Mouse (Mus musculus) embryonic facial prominence, embryonic 13.5 days (tissue): ENCODE results near the gene Ctc1. TPM values are rescaled to one million over a fixed set of nuclear protein-coding genes. Genes with fewer than 3 reads are reported as not detected.
"Not testable (repeated sequence)": the region's sequence is repeated elsewhere in the genome, so short reads cannot be mapped to it uniquely, and the experiment has no call there.

Experiments used
- ATAC-seq: fragments of 200-750 bp; cut with Nextera tagmentation; 2 replicates; pipeline ENCODE4 v1.8.0; 2017; ENCODE audit warnings: low read depth; ENCODE audit not compliant: insufficient number of reproducible peaks, insufficient read depth, low FRiP score, low TSS enrichment
- H3K27ac ChIP-seq: fragments of 300-500 bp; sonication (generic); 2 replicates; pipeline ENCODE4 v1.5.1; 2015; ENCODE audit warnings: moderate library complexity, mild to moderate bottlenecking, inconsistent platforms
- H3K27me3 ChIP-seq: fragments of 300-500 bp; sonication (generic); 2 replicates; pipeline ENCODE4 v1.6.1; 2015; ENCODE audit warnings: mild to moderate bottlenecking, inconsistent platforms
- H3K36me3 ChIP-seq: fragments of 300-500 bp; sonication (generic); 2 replicates; pipeline ENCODE4 v1.6.1; 2015; ENCODE audit warnings: mild to moderate bottlenecking, inconsistent platforms
- H3K4me1 ChIP-seq: fragments of 300-500 bp; sonication (generic); 2 replicates; pipeline ENCODE4 v1.6.1; 2015; ENCODE audit warnings: inconsistent platforms
- H3K4me2 ChIP-seq: fragments of 300-500 bp; sonication (generic); 2 replicates; pipeline ENCODE4 v1.6.1; 2015; ENCODE audit warnings: moderate library complexity, mild to moderate bottlenecking, inconsistent platforms
- H3K4me3 ChIP-seq: fragments of 300-500 bp; sonication (generic); 2 replicates; pipeline ENCODE4 v1.5.1; 2015; ENCODE audit warnings: mild to moderate bottlenecking, inconsistent platforms
- H3K9ac ChIP-seq: fragments of 300-500 bp; sonication (generic); 2 replicates; pipeline ENCODE4 v1.6.1; 2015; ENCODE audit warnings: mild to moderate bottlenecking, inconsistent platforms
- H3K9me3 ChIP-seq: fragments of 300-500 bp; sonication (generic); 2 replicates; pipeline ENCODE4 v1.6.1; 2016; ENCODE audit warnings: inconsistent platforms
- WGBS: fragments of 180-500 bp; shearing (Covaris S2); methylation state at CpG from one replicate; pipeline ENCODE4 v1.1.7; 2015; ENCODE audit warnings: mixed read lengths; 5-methylcytosine and 5-hydroxymethylcytosine counted together
- polyA plus RNA-seq: library from polyadenylated mRNA; unstranded; fragments of >200 nt; fragmentation: Nextera tagmentation; extraction: Ambion mirVana; gene quantifications from 2 replicates; pipeline ENCODE4 v1.2.1, GENCODE M21; 2015

Ctc1 gene
- polyA plus RNA-seq, result 53.5 and 55.8 TPM in 2 replicates

GRCm38 (mm10) chr11:69015644-69016441 lies at the start of gene Ctc1:
Gene Ctc1 (plus strand): TSS chr11:69015911.
- Histone ChIP-seq H3K9me3 (no peaks in the 10 kb centered on the region), H3K27me3 (no peaks in the 10 kb centered on the region), H3K4me3 (peak within 1 kb of the TSS; percentile 61), H3K9ac (peak within 1 kb of the TSS; percentile 82), H3K27ac (peak within 1 kb of the TSS; percentile 91), H3K4me1 (peaks cover 13% of the 10 kb centered on the region), H3K4me2 (peak within 1 kb of the TSS; percentile 70), H3K36me3 (peaks cover under 1% of the 10 kb centered on the region; the same call in 1 of the 2 replicates)
- 4% methylated on average over 38 of the region's 38 CpGs for WGBS
- ATAC-seq, result peak; percentile 89

GRCm38 (mm10) chr11:68966554-68966953 lies 49.2 kb upstream of the Ctc1 start:
- Histone ChIP-seq H3K9ac (no peak overlapping the region), H3K4me2 (no peak overlapping the region), H3K36me3 (no peaks in the 10 kb centered on the region), H3K27ac (no peak overlapping the region), H3K9me3 (no peaks in the 10 kb centered on the region), H3K4me1 (peaks cover 18% of the 10 kb centered on the region), H3K27me3 (no peaks in the 10 kb centered on the region), H3K4me3 (no peak overlapping the region)
- ATAC-seq, result no peak
- WGBS, result 28% methylated on average over 1 of the region's 1 CpGs

- Histone ChIP-seq H3K4me3 (peak within 1 kb of the TSS; percentile 60), H3K27me3 (no peaks in the 10 kb centered on the region), H3K4me1 (peaks cover 19% of the 10 kb centered on the region), H3K9ac (peak within 1 kb of the TSS; percentile 75), H3K4me2 (peak within 1 kb of the TSS; percentile 87), H3K9me3 (no peaks in the 10 kb centered on the region), H3K36me3 (no peaks in the 10 kb centered on the region), H3K27ac (peak within 1 kb of the TSS; percentile 30; the same call in 1 of the 2 replicates)
- under 1% methylated on average over 50 of the region's 50 CpGs for WGBS
- peak; percentile 90 for ATAC-seq
Measured at GRCm38 (mm10) chr11:68967337-68968282, 48.1 kb upstream of the Ctc1 start, which contains the start of gene Slc25a35. Gene Slc25a35 (plus strand): TSS chr11:68968131.

GRCm38 (mm10) chr11:68968752-68969151 lies 47.0 kb upstream of the Ctc1 start:
- Histone ChIP-seq H3K4me2 (peak overlapping the region; percentile 87), H3K4me3 (peak overlapping the region; percentile 60)
- WGBS, result 86% methylated on average over 11 of the region's 11 CpGs

GRCm38 (mm10) chr11:68970232-68970631 lies 45.5 kb upstream of the Ctc1 start:
- H3K9me3 ChIP-seq, result no peaks in the 10 kb centered on the region
- H3K9ac ChIP-seq, result no peak overlapping the region
- WGBS, result 69% methylated on average over 4 of the region's 4 CpGs
- no peaks in the 10 kb centered on the region for H3K27me3 ChIP-seq
- no peak for ATAC-seq
- no peak overlapping the region for H3K4me3 ChIP-seq
- no peaks in the 10 kb centered on the region for H3K36me3 ChIP-seq
- H3K4me1 ChIP-seq, result peaks cover 27% of the 10 kb centered on the region
- H3K4me2 ChIP-seq, result no peak overlapping the region
- H3K27ac ChIP-seq, result no peak overlapping the region

More at GRCm38 (mm10) chr11:68968752-68969151, 47.0 kb upstream of the Ctc1 start:
- Histone ChIP-seq H3K27ac (no peak overlapping the region), H3K9ac (peak overlapping the region; percentile 66), H3K4me1 (peaks cover 23% of the 10 kb centered on the region), H3K27me3 (no peaks in the 10 kb centered on the region), H3K36me3 (no peaks in the 10 kb centered on the region), H3K9me3 (no peaks in the 10 kb centered on the region)
- no peak for ATAC-seq

- not testable (repeated sequence) for H3K27me3 ChIP-seq, H3K36me3 ChIP-seq, H3K9me3 ChIP-seq
- WGBS, result under 1% methylated on average over 38 of the region's 38 CpGs
- Histone ChIP-seq H3K4me3 (peak overlapping the region; percentile 51), H3K9ac (peak overlapping the region; percentile 67), H3K27ac (0 out of 2 replicates have a peak overlapping the region, but pooled peaks have one; percentile 4), H3K4me1 (peaks cover 18% of the 10 kb centered on the region), H3K4me2 (peak overlapping the region; percentile 71)
- ATAC-seq, result peak; percentile 76
Measured at GRCm38 (mm10) chr11:68973250-68974058, 42.3 kb upstream of the Ctc1 start.

- no peaks in the 10 kb centered on the region for H3K36me3 ChIP-seq
- peak overlapping the region; percentile 51 for H3K4me3 ChIP-seq
Measured at GRCm38 (mm10) chr11:68974059-68974450, 41.7 kb upstream of the Ctc1 start.

GRCm38 (mm10) chr11:68975085-68975484 lies 40.6 kb upstream of the Ctc1 start, which contains the start of gene Rangrf:
Gene Rangrf (minus strand): TSS chr11:68975185.
- 75% methylated on average over 7 of the region's 7 CpGs for WGBS
- Histone ChIP-seq H3K9ac (peak within 1 kb of the TSS; percentile 49), H3K36me3 (no peaks in the 10 kb centered on the region)

More at GRCm38 (mm10) chr11:68974059-68974450, 41.7 kb upstream of the Ctc1 start:
- Histone ChIP-seq H3K9ac (peak overlapping the region; percentile 49), H3K9me3 (no peaks in the 10 kb centered on the region), H3K27ac (no peak overlapping the region), H3K4me1 (peaks cover 12% of the 10 kb centered on the region), H3K4me2 (peak overlapping the region; percentile 71), H3K27me3 (no peaks in the 10 kb centered on the region)
- WGBS, result 24% methylated on average over 6 of the region's 6 CpGs
- ATAC-seq, result no peak

GRCm38 (mm10) chr11:68975601-68976000 lies 40.1 kb upstream of the Ctc1 start:
- no peak overlapping the region for H3K4me2 ChIP-seq
- H3K9me3 ChIP-seq, result no peaks in the 10 kb centered on the region
- no peaks in the 10 kb centered on the region for H3K27me3 ChIP-seq
- ATAC-seq, result no peak
- no peak overlapping the region for H3K27ac ChIP-seq
- H3K4me1 ChIP-seq, result peaks cover 11% of the 10 kb centered on the region
- H3K9ac ChIP-seq, result no peak overlapping the region
- no peak overlapping the region for H3K4me3 ChIP-seq
- WGBS, result 85% methylated on average over 1 of the region's 1 CpGs
- no peaks in the 10 kb centered on the region for H3K36me3 ChIP-seq

More at GRCm38 (mm10) chr11:68975085-68975484, 40.6 kb upstream of the Ctc1 start, which contains the start of gene Rangrf:
- Histone ChIP-seq H3K4me1 (peaks cover 11% of the 10 kb centered on the region), H3K4me2 (peak within 1 kb of the TSS; percentile 71), H3K27ac (no peak within 1 kb of the TSS), H3K4me3 (peak within 1 kb of the TSS; percentile 51), H3K9me3 (no peaks in the 10 kb centered on the region), H3K27me3 (no peaks in the 10 kb centered on the region)
- no peak for ATAC-seq

- Histone ChIP-seq H3K9ac (no peak overlapping the region), H3K4me2 (no peak overlapping the region), H3K27me3 (no peaks in the 10 kb centered on the region), H3K9me3 (no peaks in the 10 kb centered on the region), H3K4me3 (no peak overlapping the region), H3K36me3 (no peaks in the 10 kb centered on the region), H3K27ac (no peak overlapping the region), H3K4me1 (no peaks in the 10 kb centered on the region)
- WGBS, result 62% methylated on average over 5 of the region's 5 CpGs
- no peak for ATAC-seq
Measured at GRCm38 (mm10) chr11:68979320-68979733, 36.4 kb upstream of the Ctc1 start.
